Mouse (Mus musculus) hindbrain, embryonic 12.5 days (tissue): Measurements from ENCODE around the gene Gnb1. TPM values are rescaled to one million over a fixed set of nuclear protein-coding genes. Genes with fewer than 3 reads are reported as not detected.

Experiments
- ATAC-seq: fragments of 200-750 bp; cut with Nextera tagmentation; 2 replicates; pipeline ENCODE4 v1.8.0; 2017; ENCODE audit warnings: moderate TSS enrichment; ENCODE audit not compliant: low FRiP score
- H3K27ac ChIP-seq: fragments of 300-500 bp; sonication (generic); 2 replicates; pipeline ENCODE4 v1.5.1; 2016; ENCODE audit warnings: mild to moderate bottlenecking
- H3K27me3 ChIP-seq: fragments of 300-500 bp; sonication (generic); 2 replicates; pipeline ENCODE4 v1.6.1; 2016; ENCODE audit warnings: mild to moderate bottlenecking
- H3K36me3 ChIP-seq: fragments of 300-500 bp; sonication (generic); 2 replicates; pipeline ENCODE4 v1.6.1; 2016; ENCODE audit warnings: mild to moderate bottlenecking
- H3K4me1 ChIP-seq: fragments of 300-500 bp; sonication (generic); 2 replicates; pipeline ENCODE4 v1.6.1; 2016
- H3K4me2 ChIP-seq: fragments of 300-500 bp; sonication (generic); replicated peaks from 2 replicates; pipeline ENCODE4 v1.6.1; 2016; ENCODE audit warnings: mild to moderate bottlenecking
- H3K4me3 ChIP-seq: fragments of 300-500 bp; sonication (generic); 2 replicates; pipeline ENCODE4 v1.5.1; 2016; ENCODE audit warnings: mild to moderate bottlenecking
- H3K9ac ChIP-seq: fragments of 300-500 bp; sonication (generic); 2 replicates; pipeline ENCODE4 v1.6.1; 2016; ENCODE audit warnings: mild to moderate bottlenecking, moderate library complexity
- H3K9me3 ChIP-seq: fragments of 300-500 bp; sonication (generic); replicated peaks from 2 replicates; pipeline ENCODE4 v1.6.1; 2016; ENCODE audit warnings: mild to moderate bottlenecking
- WGBS: fragments of 180-500 bp; shearing (Covaris S2); methylation state at CpG from one replicate; pipeline ENCODE4 v1.1.7; 2016; 5-methylcytosine and 5-hydroxymethylcytosine counted together
- polyA plus RNA-seq: library from polyadenylated mRNA; unstranded; fragments of >200 nt; fragmentation: Nextera tagmentation; extraction: Ambion mirVana; gene quantifications from 2 replicates; pipeline ENCODE4 v1.2.1, GENCODE M21; 2016

The Gnb1 gene
- polyA plus RNA-seq, 1 experiment from 2014 or later, result 757 TPM

- no peak for ATAC-seq
- Histone ChIP-seq H3K4me3 (no peak overlapping the region), H3K27me3 (no peaks in the 10 kb centered on the region), H3K27ac (no peak overlapping the region), H3K4me2 (no peak overlapping the region), H3K9me3 (no peaks in the 10 kb centered on the region), H3K9ac (no peak overlapping the region), H3K36me3 (no peaks in the 10 kb centered on the region; the same call in 1 of the 2 replicates), H3K4me1 (peaks cover 4% of the 10 kb centered on the region; the same call in 1 of the 2 replicates)
- WGBS, result 69% methylated on average over 1 of the region's 1 CpGs
Observed at GRCm38 (mm10) chr4:155510981-155511380, 19.8 kb downstream of the Gnb1 start.

GRCm38 (mm10) chr4:155514810-155515209 is 23.6 kb downstream of the Gnb1 start:
- H3K4me1 ChIP-seq, result peaks cover 4% of the 10 kb centered on the region; the same call in 1 of the 2 replicates
- no peaks in the 10 kb centered on the region; the same call in 1 of the 2 replicates for H3K36me3 ChIP-seq
- ATAC-seq, result no peak
- H3K4me3 ChIP-seq, result no peak overlapping the region
- no peak overlapping the region for H3K4me2 ChIP-seq
- H3K27ac ChIP-seq, result no peak overlapping the region
- H3K9me3 ChIP-seq, result no peaks in the 10 kb centered on the region
- H3K27me3 ChIP-seq, result no peaks in the 10 kb centered on the region
- 89% methylated on average over 2 of the region's 2 CpGs for WGBS
- H3K9ac ChIP-seq, result no peak overlapping the region

DNA sequence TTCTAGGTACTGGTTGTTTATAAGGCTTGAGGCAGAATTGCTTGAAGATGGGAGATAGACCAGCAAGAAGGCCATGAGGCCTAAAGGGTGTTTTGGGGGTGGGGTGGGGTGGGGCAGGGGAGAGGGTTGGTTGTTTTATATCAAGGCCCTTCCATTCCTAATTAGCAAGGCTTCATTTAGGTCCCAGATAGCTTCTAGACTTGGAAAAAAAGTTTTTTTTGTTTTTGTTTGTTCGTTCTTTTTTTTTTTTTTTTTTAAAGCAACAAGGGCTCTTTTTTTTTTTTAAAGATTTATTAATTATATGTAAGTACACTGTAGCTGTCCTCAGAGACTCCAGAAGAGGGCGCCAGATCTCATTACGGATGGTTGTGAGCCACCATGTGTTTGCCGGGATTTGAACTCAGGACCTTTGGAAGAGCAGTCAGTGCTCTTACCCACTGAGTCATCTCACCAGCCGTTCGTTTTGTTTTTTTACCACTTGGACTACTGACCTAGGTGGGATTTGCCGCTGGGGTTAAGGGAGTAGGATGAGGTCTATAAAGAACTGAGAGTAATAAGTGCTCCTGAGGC is 26.9 kb downstream of the Gnb1 start:
- H3K4me3 ChIP-seq, result no peak overlapping the region
- H3K27me3 ChIP-seq, result no peaks in the 10 kb centered on the region
- no peak for ATAC-seq
- H3K9ac ChIP-seq, result no peak overlapping the region
- no peak overlapping the region for H3K27ac ChIP-seq
- H3K4me1 ChIP-seq, result no peaks in the 10 kb centered on the region
- H3K36me3 ChIP-seq, result peaks cover 10% of the 10 kb centered on the region
- no peaks in the 10 kb centered on the region for H3K9me3 ChIP-seq
- no peak overlapping the region for H3K4me2 ChIP-seq
- 89% methylated on average over 7 of the region's 7 CpGs for WGBS

GRCm38 (mm10) chr4:155522327-155522726 is 31.2 kb downstream of the Gnb1 start:
- H3K36me3 ChIP-seq, result peaks cover 10% of the 10 kb centered on the region
- H3K27ac ChIP-seq, result no peak overlapping the region
- no peak for ATAC-seq
- 79% methylated on average over 7 of the region's 7 CpGs for WGBS
- H3K4me1 ChIP-seq, result no peaks in the 10 kb centered on the region
- H3K27me3 ChIP-seq, result no peaks in the 10 kb centered on the region
- no peaks in the 10 kb centered on the region for H3K9me3 ChIP-seq
- no peak overlapping the region for H3K4me2 ChIP-seq
- no peak overlapping the region for H3K9ac ChIP-seq
- H3K4me3 ChIP-seq, result no peak overlapping the region

- H3K9ac ChIP-seq, result no peak overlapping the region
- H3K27me3 ChIP-seq, result no peaks in the 10 kb centered on the region
- no peak overlapping the region for H3K4me2 ChIP-seq
- no peaks in the 10 kb centered on the region for H3K9me3 ChIP-seq
- 97% methylated on average over 5 of the region's 5 CpGs for WGBS
- H3K36me3 ChIP-seq, result peaks cover 35% of the 10 kb centered on the region
- no peak overlapping the region for H3K4me3 ChIP-seq
- H3K4me1 ChIP-seq, result no peaks in the 10 kb centered on the region
- H3K27ac ChIP-seq, result no peak overlapping the region
- no peak for ATAC-seq
Observed at GRCm38 (mm10) chr4:155525751-155526150, 34.6 kb downstream of the Gnb1 start.

- Histone ChIP-seq H3K36me3 (peaks cover 48% of the 10 kb centered on the region), H3K4me2 (no peak overlapping the region), H3K9ac (no peak overlapping the region), H3K4me1 (no peaks in the 10 kb centered on the region), H3K27me3 (no peaks in the 10 kb centered on the region), H3K9me3 (no peaks in the 10 kb centered on the region), H3K27ac (no peak overlapping the region), H3K4me3 (no peak overlapping the region)
- WGBS, result 90% methylated on average over 3 of the region's 3 CpGs
- ATAC-seq, result no peak
Observed at GRCm38 (mm10) chr4:155529294-155529693, 38.1 kb downstream of the Gnb1 start.

- H3K4me3 ChIP-seq, result no peak overlapping the region
- H3K27ac ChIP-seq, result no peak overlapping the region
- peaks cover 68% of the 10 kb centered on the region for H3K36me3 ChIP-seq
- no peak overlapping the region for H3K9ac ChIP-seq
- no peaks in the 10 kb centered on the region for H3K9me3 ChIP-seq
- no peak for ATAC-seq
- H3K4me1 ChIP-seq, result no peaks in the 10 kb centered on the region
- no peak overlapping the region for H3K4me2 ChIP-seq
- 92% methylated on average over 7 of the region's 7 CpGs for WGBS
- H3K27me3 ChIP-seq, result no peaks in the 10 kb centered on the region
Observed at GRCm38 (mm10) chr4:155549993-155550392, 58.8 kb downstream of the Gnb1 start.

- H3K27ac ChIP-seq, result no peak overlapping the region
- no peaks in the 10 kb centered on the region for H3K4me1 ChIP-seq
- H3K9ac ChIP-seq, result no peak overlapping the region
- no peak for ATAC-seq
- H3K4me3 ChIP-seq, result no peak overlapping the region
- H3K9me3 ChIP-seq, result no peaks in the 10 kb centered on the region
- H3K36me3 ChIP-seq, result peaks cover 69% of the 10 kb centered on the region
- no peaks in the 10 kb centered on the region for H3K27me3 ChIP-seq
- H3K4me2 ChIP-seq, result no peak overlapping the region
- WGBS, result 88% methylated on average over 2 of the region's 2 CpGs
Observed at GRCm38 (mm10) chr4:155550446-155550845, 59.3 kb downstream of the Gnb1 start.

DNA sequence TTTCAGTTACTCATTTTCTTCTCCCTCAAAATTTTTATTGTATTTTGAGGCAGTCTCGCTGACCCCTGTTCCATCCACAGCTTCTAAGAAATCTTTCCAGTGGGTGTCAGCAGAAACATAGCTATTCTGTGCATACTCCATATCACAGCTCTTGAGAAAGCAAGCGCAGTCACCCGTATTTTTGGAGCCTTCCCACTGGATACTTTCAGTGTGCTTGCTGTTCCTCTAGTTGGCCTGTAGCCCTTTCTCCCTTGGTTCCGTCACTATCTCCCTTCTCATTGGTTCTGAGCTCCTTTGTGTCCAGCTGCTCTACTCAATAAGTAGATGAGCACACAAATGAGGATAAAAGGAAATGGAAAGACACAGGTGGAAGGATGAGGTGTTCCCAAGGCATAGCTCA is 59.9 kb downstream of the Gnb1 start:
- Histone ChIP-seq H3K36me3 (peaks cover 70% of the 10 kb centered on the region), H3K27me3 (no peaks in the 10 kb centered on the region), H3K9ac (no peak overlapping the region), H3K9me3 (no peaks in the 10 kb centered on the region), H3K4me1 (no peaks in the 10 kb centered on the region), H3K27ac (no peak overlapping the region), H3K4me3 (no peak overlapping the region), H3K4me2 (no peak overlapping the region)
- 95% methylated on average over 4 of the region's 4 CpGs for WGBS
- no peak for ATAC-seq

GRCm38 (mm10) chr4:155552917-155553532 is 61.9 kb downstream of the Gnb1 start:
- no peaks in the 10 kb centered on the region for H3K27me3 ChIP-seq
- H3K9ac ChIP-seq, result no peak overlapping the region
- 92% methylated on average over 6 of the region's 6 CpGs for WGBS
- H3K36me3 ChIP-seq, result peaks cover 80% of the 10 kb centered on the region
- no peak overlapping the region for H3K27ac ChIP-seq
- no peak overlapping the region for H3K4me3 ChIP-seq
- H3K9me3 ChIP-seq, result no peaks in the 10 kb centered on the region
- H3K4me2 ChIP-seq, result no peak overlapping the region
- no peak for ATAC-seq
- H3K4me1 ChIP-seq, result no peaks in the 10 kb centered on the region

GRCm38 (mm10) chr4:155554880-155555279 is 63.7 kb downstream of the Gnb1 start:
- H3K9me3 ChIP-seq, result no peaks in the 10 kb centered on the region
- peaks cover 89% of the 10 kb centered on the region for H3K36me3 ChIP-seq
- H3K4me2 ChIP-seq, result no peak overlapping the region
- no peaks in the 10 kb centered on the region for H3K4me1 ChIP-seq
- no peak overlapping the region for H3K9ac ChIP-seq
- WGBS, result 88% methylated on average over 4 of the region's 4 CpGs
- no peak for ATAC-seq
- H3K27ac ChIP-seq, result no peak overlapping the region
- H3K4me3 ChIP-seq, result no peak overlapping the region
- H3K27me3 ChIP-seq, result no peaks in the 10 kb centered on the region

GRCm38 (mm10) chr4:155555464-155555863 is 64.3 kb downstream of the Gnb1 start:
- H3K9ac ChIP-seq, result no peak overlapping the region
- H3K9me3 ChIP-seq, result no peaks in the 10 kb centered on the region
- no peak overlapping the region for H3K4me2 ChIP-seq
- peaks cover 94% of the 10 kb centered on the region for H3K36me3 ChIP-seq
- H3K27me3 ChIP-seq, result no peaks in the 10 kb centered on the region
- WGBS, result 74% methylated on average over 1 of the region's 1 CpGs
- no peak overlapping the region for H3K4me3 ChIP-seq
- no peak for ATAC-seq
- no peaks in the 10 kb centered on the region for H3K4me1 ChIP-seq
- no peak overlapping the region for H3K27ac ChIP-seq

DNA sequence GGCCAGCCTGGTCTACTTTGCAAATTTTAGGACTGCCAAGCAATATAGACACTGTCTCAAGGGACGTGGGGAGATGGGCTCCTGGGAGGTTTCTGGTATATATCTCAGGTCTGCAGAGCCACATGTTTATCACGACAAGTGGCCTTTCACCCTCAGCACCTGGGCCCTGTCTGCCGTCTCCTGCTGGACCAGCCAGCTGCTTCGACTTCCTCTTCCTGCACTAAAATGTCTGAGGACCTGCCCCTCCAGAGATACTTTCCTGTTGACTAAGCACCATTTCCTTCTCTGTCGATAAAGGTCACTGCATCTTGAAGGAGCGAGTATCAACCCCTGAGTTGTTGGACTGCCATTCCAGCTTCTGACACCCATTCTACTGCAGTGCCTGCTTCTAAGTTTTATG is 68.3 kb downstream of the Gnb1 start:
- Histone ChIP-seq H3K9me3 (no peaks in the 10 kb centered on the region), H3K4me3 (no peak overlapping the region), H3K36me3 (peaks cover 65% of the 10 kb centered on the region), H3K27ac (no peak overlapping the region), H3K9ac (no peak overlapping the region), H3K4me1 (peaks cover 22% of the 10 kb centered on the region), H3K27me3 (no peaks in the 10 kb centered on the region), H3K4me2 (no peak overlapping the region)
- WGBS, result 84% methylated on average over 6 of the region's 6 CpGs
- no peak for ATAC-seq
